Mouse (Mus musculus): Measurements from ENCODE around the gene Zgpat.
A peak's percentile ranks its signal among the peaks of the same experiment; 100 is the strongest.

Zgpat gene

GRCm38 (mm10) chr2:181384919-181385391, 20.2 kb downstream of the Zgpat start:
- no peak for DNase-seq (ENCODE audit: low read depth, low spot score)

GRCm38 (mm10) chr2:181385885-181386284, 21.2 kb downstream of the Zgpat start:
- no peak for DNase-seq (ENCODE audit: low read depth, low spot score)

DNA sequence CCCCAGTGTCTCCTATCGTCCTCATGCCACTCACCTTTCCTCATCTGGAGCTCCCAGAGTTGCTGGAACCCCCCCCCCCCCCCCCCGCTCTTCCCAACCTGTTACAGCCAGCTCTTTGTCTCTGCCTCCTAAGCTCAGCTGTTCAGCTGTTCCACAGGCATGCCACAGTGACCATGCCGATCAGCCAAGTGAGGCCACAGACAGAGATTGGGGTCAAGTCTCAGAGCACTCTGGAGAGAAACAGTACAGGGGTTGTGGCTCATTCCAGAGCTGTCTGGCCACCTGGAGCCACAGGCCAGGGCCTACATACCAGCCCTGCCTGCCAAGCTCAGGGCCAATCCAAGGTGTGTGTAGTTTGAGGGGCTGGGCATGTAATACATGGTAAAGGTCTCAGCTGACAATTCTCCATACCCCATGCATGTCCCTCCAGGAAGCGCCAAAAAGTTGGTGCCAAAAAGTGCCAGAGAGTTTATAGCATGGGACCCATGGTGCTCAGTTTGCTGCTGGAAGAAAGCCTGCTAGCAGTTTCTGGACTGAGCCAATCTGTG, 22.0 kb downstream of the Zgpat start:
- no peak for DNase-seq (ENCODE audit: low read depth, low spot score)

DNA sequence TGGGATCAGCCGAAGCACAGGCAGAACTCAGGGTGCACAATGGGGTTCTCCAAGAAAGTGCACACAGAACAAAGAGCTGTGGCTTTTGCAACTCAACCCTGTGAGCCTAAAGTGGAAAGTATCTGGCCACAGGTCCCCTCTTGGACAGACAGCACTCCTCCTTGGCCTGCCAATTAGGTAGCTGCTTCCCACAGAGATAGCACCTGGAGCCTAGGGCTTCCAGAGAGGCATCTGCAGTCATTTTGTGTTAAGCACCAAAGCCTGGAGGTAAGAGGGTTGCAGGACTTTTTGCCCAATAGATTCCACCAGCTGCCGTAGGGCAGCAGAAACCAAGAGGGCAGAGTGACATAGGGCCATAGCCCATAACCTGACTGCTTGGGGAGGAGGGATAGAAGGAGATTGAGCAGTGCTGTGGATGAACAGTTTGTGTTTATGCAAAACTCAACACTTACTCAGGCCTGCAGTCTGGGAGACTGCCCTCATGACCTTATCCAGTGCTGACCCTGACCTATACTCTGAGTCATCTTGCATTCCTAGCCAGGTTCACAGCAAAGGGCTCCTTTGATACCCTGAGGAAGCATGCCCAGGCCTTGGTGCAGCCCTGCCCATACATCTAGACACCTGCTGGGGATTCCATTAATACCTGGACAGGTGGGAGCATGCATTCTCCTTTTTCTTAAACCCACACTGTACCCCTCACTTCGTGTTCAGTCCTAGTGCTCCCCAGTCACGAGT, 25.6 kb downstream of the Zgpat start:
- no peak for DNase-seq (ENCODE audit: low read depth, low spot score)

GRCm38 (mm10) chr2:181391022-181391421, 26.3 kb downstream of the Zgpat start:
- DNase-seq (ENCODE audit: low read depth, low spot score), result no peak

DNA sequence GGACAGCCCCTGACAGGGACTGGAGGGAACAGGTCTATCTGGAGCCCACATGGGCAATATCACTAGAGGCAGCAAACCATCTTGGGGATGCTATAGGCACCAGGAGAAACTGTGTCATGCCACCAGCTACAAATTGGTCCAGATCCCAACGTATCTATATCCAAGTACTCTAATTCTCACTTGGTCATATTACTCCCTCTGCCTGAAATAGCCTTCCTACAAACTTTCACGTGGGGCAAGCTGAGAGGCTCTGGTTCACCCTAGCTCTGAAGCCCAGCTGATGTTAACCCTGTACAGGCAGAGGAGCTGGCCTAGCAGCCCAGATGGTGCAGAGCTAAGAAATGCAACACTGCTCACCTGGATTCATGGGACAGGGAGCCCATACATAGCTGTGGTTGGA, 26.8 kb downstream of the Zgpat start:
- DNase-seq (ENCODE audit: low read depth, low spot score), result no peak

GRCm38 (mm10) chr2:181392600-181393213, 28.0 kb downstream of the Zgpat start:
- peak; percentile 86 for DNase-seq (ENCODE audit: low read depth, low spot score)

DNA sequence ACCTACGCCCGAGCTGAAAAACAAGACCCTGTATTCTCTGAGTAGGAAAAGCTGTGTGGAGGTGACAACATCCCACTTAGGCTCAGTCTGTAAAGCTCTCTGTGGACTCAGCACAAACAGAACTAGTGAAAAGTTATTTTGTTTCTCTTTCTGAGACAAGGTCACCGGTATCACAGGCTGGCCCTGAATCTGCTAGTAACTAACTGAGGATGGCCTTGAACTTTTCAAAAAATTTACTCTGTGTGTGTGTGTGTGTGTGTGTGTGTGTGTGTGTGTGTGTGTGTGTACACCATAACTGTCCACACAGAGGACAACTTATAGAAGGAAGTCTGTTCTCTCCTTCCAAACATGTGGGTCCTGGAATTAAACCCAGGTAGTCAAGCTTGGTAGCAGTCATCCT, 29.4 kb downstream of the Zgpat start:
- no peak for DNase-seq (ENCODE audit: low read depth, low spot score)

- no peak for DNase-seq (ENCODE audit: low read depth, low spot score)
Measured at GRCm38 (mm10) chr2:181397207-181397761, 32.6 kb downstream of the Zgpat start.

GRCm38 (mm10) chr2:181401497-181401896, 36.8 kb downstream of the Zgpat start:
- no peak for DNase-seq (ENCODE audit: low read depth, low spot score)

- DNase-seq (ENCODE audit: low read depth, low spot score), result no peak
Measured at GRCm38 (mm10) chr2:181403722-181404121, 39.0 kb downstream of the Zgpat start.

- DNase-seq (ENCODE audit: low read depth, low spot score), result no peak
Measured at GRCm38 (mm10) chr2:181409643-181410042, 44.9 kb downstream of the Zgpat start.

DNA sequence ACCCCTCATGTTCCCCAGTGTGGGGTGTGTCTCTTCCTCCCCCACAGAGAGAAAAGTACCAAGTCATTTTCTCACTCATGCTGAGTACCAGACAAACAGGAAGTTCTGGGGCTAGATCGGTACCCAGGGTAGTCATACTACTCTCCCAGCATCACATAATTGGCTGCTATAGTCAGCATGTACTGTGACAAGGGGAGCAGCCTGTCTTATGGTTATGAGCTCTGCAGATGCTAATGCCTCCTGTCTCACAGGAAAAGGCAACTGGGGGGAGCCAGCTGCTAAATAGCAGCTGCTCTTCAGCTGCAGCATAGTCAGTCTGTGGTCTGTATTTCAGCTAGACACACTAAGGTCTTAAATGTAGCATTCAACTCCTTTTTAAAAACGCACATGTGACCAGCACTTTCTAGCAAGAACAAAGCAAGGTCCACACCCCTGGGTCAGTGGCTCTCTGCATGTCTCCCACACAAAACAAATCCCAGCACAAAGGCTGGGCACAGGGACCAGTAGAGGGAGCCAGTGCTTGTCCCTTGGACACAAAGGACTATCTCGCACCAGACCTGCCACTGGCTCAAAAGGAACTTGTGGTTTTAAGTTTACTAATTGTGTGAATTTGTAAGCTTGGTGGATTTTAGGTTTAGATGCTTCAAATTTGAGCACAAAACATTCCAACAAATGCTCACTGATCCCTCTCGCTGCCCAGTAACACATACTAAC, 46.2 kb downstream of the Zgpat start:
- peak; percentile 61 for DNase-seq (ENCODE audit: low read depth, low spot score)

- no peak for DNase-seq (ENCODE audit: low read depth, low spot score)
Measured at GRCm38 (mm10) chr2:181413141-181413540, 48.4 kb downstream of the Zgpat start.

DNA sequence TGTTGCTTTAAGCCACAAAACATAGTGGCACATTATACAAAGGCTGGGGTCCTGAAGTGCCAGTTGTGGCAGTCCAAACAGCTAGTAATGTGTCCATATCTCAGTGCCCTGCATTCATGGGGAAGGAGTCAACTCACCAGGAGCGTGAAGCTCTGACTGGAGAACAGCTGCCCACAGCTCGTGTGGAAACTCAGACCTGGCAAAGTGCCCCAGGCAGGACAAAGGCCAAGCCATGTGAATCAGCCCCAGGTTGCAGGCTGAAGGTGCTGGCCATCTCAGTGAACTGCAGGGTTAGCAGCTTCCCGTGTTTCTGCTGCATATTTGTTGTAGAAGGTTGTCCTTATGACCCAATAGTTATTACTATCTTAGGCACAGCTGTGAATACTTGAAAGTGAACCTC, 51.2 kb downstream of the Zgpat start:
- DNase-seq (ENCODE audit: low read depth, low spot score), result no peak

GRCm38 (mm10) chr2:181419359-181419758, 54.6 kb downstream of the Zgpat start:
- no peak for DNase-seq (ENCODE audit: low read depth, low spot score)

- no peak for DNase-seq (ENCODE audit: low read depth, low spot score)
Measured at GRCm38 (mm10) chr2:181420426-181420825, 55.7 kb downstream of the Zgpat start.

DNA sequence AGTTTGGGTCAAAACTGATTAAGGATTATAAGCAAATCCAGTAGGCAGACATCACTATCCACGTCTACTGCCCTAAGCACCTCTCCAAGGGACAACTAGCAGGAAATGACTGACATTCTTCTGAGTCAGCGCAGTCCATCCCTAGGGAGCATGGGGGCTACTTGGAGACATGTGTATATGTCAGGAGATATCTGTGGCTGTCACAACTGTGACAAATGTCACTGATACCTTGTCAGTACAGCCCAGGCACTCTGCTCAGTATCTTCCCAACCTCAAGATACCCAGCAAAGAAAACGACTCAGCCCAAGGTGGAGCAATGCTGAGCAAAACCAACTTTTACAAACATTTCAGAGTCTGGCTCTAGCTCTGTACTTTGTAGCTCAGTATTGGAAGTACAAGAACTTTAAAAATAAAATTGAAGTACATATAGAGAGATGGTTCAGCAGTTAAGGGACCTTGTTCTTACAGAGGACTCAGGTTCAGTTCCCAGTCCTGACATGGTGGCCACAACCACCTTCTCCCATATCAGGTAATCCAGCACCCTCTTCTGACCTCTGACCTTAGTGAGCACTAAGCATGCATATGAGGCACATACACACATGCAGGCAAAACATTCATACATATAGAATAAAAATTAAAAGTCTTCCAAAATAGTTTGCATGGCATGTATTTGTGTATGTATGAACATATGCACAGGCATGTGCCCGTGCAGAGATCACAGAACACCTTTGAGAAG, 56.3 kb downstream of the Zgpat start:
- DNase-seq (ENCODE audit: low read depth, low spot score), result no peak

GRCm38 (mm10) chr2:181423834-181424233, 59.1 kb downstream of the Zgpat start:
- no peak for DNase-seq (ENCODE audit: low read depth, low spot score)
